Mouse (Mus musculus) neural tube, embryonic 11.5 days (tissue): ENCODE measurements at regions not wholly inside any gene's neighbourhood (a gene's known extent, or its start where the extent isn't known, plus 50 kb on each side); places are given as distances from the start of the nearest gene placed in this dataset.

ENCODE experiments used
- ATAC-seq: fragments of 200-750 bp; cut with Nextera tagmentation; 2 replicates; pipeline ENCODE4 v1.8.0; 2017; ENCODE audit warnings: moderate number of reproducible peaks, mild to moderate bottlenecking, moderate TSS enrichment, moderate library complexity; ENCODE audit not compliant: insufficient read depth, low FRiP score, low TSS enrichment
- DNase-seq: peaks from one replicate; pipeline ENCODE4 v3.0.0-alpha.2; 2015; ENCODE audit warnings: low spot score
- H3K27ac ChIP-seq: fragments of 300-500 bp; sonication (generic); 2 replicates; pipeline ENCODE4 v1.5.1; 2014; ENCODE audit warnings: low read depth, mild to moderate bottlenecking, low read length
- H3K27me3 ChIP-seq: fragments of 300-500 bp; sonication (generic); 2 replicates; pipeline ENCODE4 v1.6.1; 2014; ENCODE audit warnings: mild to moderate bottlenecking, low read length, mixed read lengths; ENCODE audit not compliant: control insufficient read depth, insufficient read depth
- H3K36me3 ChIP-seq: fragments of 300-500 bp; sonication (generic); 2 replicates; pipeline ENCODE4 v1.6.1; 2014; ENCODE audit warnings: mild to moderate bottlenecking, low read length, moderate library complexity, mixed read lengths; ENCODE audit not compliant: control insufficient read depth, insufficient read depth
- H3K4me1 ChIP-seq: fragments of 300-500 bp; sonication (generic); 2 replicates; pipeline ENCODE4 v1.6.1; 2014; ENCODE audit warnings: low read length, mixed read lengths; ENCODE audit not compliant: control insufficient read depth, insufficient read depth
- H3K4me2 ChIP-seq: fragments of 300-500 bp; sonication (generic); 2 replicates; pipeline ENCODE4 v1.6.1; 2014; ENCODE audit warnings: low read depth, mild to moderate bottlenecking, moderate library complexity
- H3K4me3 ChIP-seq: fragments of 300-500 bp; sonication (generic); 2 replicates; pipeline ENCODE4 v1.5.1; 2014; ENCODE audit warnings: low read depth, low read length
- H3K9ac ChIP-seq: fragments of 300-500 bp; sonication (generic); 2 replicates; pipeline ENCODE4 v1.6.1; 2014; ENCODE audit warnings: mild to moderate bottlenecking, low read length
- H3K9me3 ChIP-seq: fragments of 300-500 bp; sonication (generic); 2 replicates; pipeline ENCODE4 v1.6.1; 2016; ENCODE audit warnings: low read length; ENCODE audit not compliant: control insufficient read depth
- WGBS: fragments of 180-500 bp; shearing (Covaris S2); extraction: QIAGEN DNeasy Blood & Tissue Kit; methylation state at CpG from one replicate; pipeline ENCODE4 v1.1.7; 2014; 5-methylcytosine and 5-hydroxymethylcytosine counted together

GRCm38 (mm10) chr10:38895656-38896055, 69.7 kb upstream of the Lama4 start:
- H3K9me3 ChIP-seq, result no peaks in the 10 kb centered on the region
- H3K27me3 ChIP-seq, result no peaks in the 10 kb centered on the region
- WGBS, result 86% methylated on average over 3 of the region's 3 CpGs
- no peak for ATAC-seq
- no peak for DNase-seq
- no peaks in the 10 kb centered on the region for H3K36me3 ChIP-seq
- no peak overlapping the region for H3K9ac ChIP-seq
- no peak overlapping the region for H3K4me2 ChIP-seq
- no peaks in the 10 kb centered on the region for H3K4me1 ChIP-seq
- no peak overlapping the region for H3K4me3 ChIP-seq
- H3K27ac ChIP-seq, result no peak overlapping the region

DNA sequence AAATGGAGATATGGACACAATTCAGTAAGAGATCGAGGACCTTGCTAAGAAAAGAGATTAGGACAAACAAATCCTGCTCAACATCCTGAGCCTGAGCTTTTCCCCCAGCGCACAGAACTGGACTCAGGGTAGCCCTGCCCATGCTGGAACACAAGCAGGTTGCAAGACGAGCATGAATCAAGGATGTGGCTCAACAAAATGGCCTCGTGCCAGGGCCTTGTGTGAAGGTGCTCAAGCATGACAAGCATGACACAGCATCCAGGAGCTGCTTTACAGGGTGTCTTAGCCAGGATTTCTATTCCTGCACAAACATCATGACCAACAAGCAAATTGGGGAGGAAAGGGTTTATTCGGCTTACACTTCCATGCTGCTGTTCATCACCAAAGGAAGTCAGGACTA, 67.7 kb upstream of the Lama4 start:
- H3K9ac ChIP-seq, result no peak overlapping the region
- H3K4me1 ChIP-seq, result no peaks in the 10 kb centered on the region
- ATAC-seq (no peak), DNase-seq (no peak)
- H3K9me3 ChIP-seq, result no peaks in the 10 kb centered on the region
- H3K27ac ChIP-seq, result no peak overlapping the region
- H3K36me3 ChIP-seq, result no peaks in the 10 kb centered on the region
- WGBS, result 83% methylated on average over 5 of the region's 5 CpGs
- H3K27me3 ChIP-seq, result no peaks in the 10 kb centered on the region
- no peak overlapping the region for H3K4me2 ChIP-seq
- no peak overlapping the region for H3K4me3 ChIP-seq

DNA sequence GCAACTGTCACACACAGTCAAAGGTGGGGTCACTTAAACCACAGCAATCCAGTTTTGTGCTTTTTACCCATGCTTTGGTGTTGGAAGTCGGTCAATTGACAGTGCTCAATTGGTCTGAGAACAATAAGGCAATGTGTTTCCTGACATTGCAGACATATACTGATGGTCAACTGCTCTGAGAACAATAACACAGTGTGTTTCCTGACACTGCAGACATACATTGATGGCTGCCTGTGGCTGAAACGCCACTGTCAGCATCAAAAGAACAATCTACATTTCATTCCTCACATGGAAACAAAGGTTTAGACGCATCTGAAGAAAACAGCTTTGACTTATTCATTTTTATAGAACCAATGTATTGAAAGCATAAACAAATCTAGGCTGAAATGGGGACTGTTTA, 59.2 kb upstream of the Lama4 start:
- ATAC-seq, result no peak

GRCm38 (mm10) chr10:38907835-38908234, 57.5 kb upstream of the Lama4 start:
- DNase-seq (no peak), ATAC-seq (no peak)
- no peaks in the 10 kb centered on the region for H3K27me3 ChIP-seq
- WGBS, result 77% methylated on average over 2 of the region's 2 CpGs
- H3K4me3 ChIP-seq, result no peak overlapping the region
- no peak overlapping the region for H3K27ac ChIP-seq
- H3K4me2 ChIP-seq, result no peak overlapping the region
- H3K9ac ChIP-seq, result no peak overlapping the region
- H3K4me1 ChIP-seq, result no peaks in the 10 kb centered on the region
- no peaks in the 10 kb centered on the region for H3K9me3 ChIP-seq
- H3K36me3 ChIP-seq, result no peaks in the 10 kb centered on the region

More for the DNA sequence above, 59.2 kb upstream of the Lama4 start:
- Histone ChIP-seq H3K36me3 (no peaks in the 10 kb centered on the region), H3K4me1 (no peaks in the 10 kb centered on the region), H3K4me2 (no peak overlapping the region), H3K9me3 (no peaks in the 10 kb centered on the region), H3K27ac (no peak overlapping the region), H3K27me3 (no peaks in the 10 kb centered on the region), H3K4me3 (no peak overlapping the region), H3K9ac (no peak overlapping the region)
- 28% methylated on average over 3 of the region's 3 CpGs for WGBS
- no peak for DNase-seq

DNA sequence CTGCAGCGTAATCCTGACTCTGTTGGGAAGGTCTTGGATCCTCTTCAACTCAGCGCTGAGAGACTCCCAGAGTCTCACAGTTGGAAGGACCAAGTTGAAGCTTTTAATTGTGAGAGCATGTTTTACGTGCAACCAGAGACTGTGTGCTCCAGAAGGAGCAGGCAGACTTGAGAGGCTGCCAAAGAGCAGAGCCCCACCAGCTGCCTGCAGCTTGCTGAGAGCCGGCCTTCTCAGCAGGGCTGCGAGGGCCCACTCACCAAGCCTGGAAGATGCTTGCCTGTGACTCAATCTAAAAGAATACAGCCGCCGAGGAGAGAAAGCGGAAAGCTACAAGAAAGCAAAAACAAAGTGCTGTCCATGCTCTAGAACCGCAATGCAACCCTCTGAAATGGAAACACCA, 57.0 kb upstream of the Lama4 start:
- ATAC-seq, result no peak
- Histone ChIP-seq H3K27ac (no peak overlapping the region), H3K36me3 (no peaks in the 10 kb centered on the region), H3K4me3 (no peak overlapping the region), H3K27me3 (no peaks in the 10 kb centered on the region), H3K9ac (no peak overlapping the region), H3K4me1 (no peaks in the 10 kb centered on the region), H3K9me3 (no peaks in the 10 kb centered on the region), H3K4me2 (no peak overlapping the region)
- 65% methylated on average over 9 of the region's 9 CpGs for WGBS
- no peak for DNase-seq

DNA sequence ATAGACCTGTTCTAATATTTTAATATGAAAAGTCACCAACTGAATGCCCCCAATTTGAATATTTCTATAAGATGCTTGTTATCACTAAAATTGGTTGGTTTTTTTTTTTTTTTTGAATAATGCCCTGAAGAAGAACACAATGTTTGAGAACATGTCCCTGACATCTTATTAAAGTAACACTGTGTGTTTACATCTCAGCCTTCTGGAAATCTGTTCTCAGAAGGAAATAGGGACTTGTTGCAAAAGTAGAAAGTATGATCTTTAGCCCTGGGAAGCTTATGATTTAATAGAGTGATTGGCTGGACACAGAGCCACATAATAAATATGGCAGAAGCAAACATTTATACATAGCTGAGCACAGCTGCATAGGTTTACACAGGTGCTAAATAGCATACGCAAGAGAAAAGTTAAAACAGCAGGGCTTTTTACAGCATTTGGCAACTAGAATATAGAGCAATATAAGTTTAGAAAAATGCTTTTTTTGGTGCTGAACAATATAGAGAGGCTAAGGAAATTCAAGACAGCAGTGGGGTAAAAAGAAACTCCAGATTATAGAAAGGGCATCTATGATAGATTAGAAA, 56.1 kb upstream of the Lama4 start:
- H3K27ac ChIP-seq, result no peak overlapping the region
- no peaks in the 10 kb centered on the region for H3K4me1 ChIP-seq
- no peaks in the 10 kb centered on the region for H3K36me3 ChIP-seq
- ATAC-seq (no peak), DNase-seq (no peak)
- H3K4me2 ChIP-seq, result no peak overlapping the region
- 77% methylated on average over 1 of the region's 1 CpGs for WGBS
- H3K27me3 ChIP-seq, result no peaks in the 10 kb centered on the region
- no peaks in the 10 kb centered on the region for H3K9me3 ChIP-seq
- H3K4me3 ChIP-seq, result no peak overlapping the region
- no peak overlapping the region for H3K9ac ChIP-seq

DNA sequence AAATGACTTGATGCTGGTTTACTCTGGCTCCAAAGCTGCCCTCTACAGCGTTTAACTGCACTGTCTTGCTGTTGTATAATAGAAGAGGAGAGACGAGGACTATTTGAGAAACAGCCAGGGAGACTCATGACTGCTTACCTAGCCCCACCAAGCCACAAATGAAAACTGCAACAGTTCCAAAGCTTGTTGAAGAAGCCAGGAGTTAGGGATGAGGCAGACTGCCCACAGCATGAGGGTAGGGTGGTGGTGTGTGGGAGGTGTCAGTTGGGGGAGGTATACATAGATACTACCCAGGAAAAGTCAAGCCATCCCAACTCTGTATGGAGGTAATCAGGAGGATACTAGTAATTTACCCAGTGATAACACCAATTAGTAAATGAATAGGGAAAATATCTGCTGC, 55.5 kb upstream of the Lama4 start:
- H3K36me3 ChIP-seq, result no peaks in the 10 kb centered on the region
- H3K4me3 ChIP-seq, result no peak overlapping the region
- 80% methylated on average over 2 of the region's 2 CpGs for WGBS
- H3K9ac ChIP-seq, result no peak overlapping the region
- DNase-seq, result no peak
- H3K4me2 ChIP-seq, result no peak overlapping the region
- H3K9me3 ChIP-seq, result no peaks in the 10 kb centered on the region
- ATAC-seq, result no peak
- H3K27me3 ChIP-seq, result no peaks in the 10 kb centered on the region
- no peaks in the 10 kb centered on the region for H3K4me1 ChIP-seq
- H3K27ac ChIP-seq, result no peak overlapping the region

- H3K9me3 ChIP-seq, result no peaks in the 10 kb centered on the region
- H3K27me3 ChIP-seq, result no peaks in the 10 kb centered on the region
- no peak overlapping the region for H3K4me3 ChIP-seq
- H3K27ac ChIP-seq, result no peak overlapping the region
- DNase-seq, result no peak
- H3K4me1 ChIP-seq, result no peaks in the 10 kb centered on the region
- no peaks in the 10 kb centered on the region for H3K36me3 ChIP-seq
- 87% methylated on average over 2 of the region's 2 CpGs for WGBS
- no peak overlapping the region for H3K4me2 ChIP-seq
- H3K9ac ChIP-seq, result no peak overlapping the region
- ATAC-seq, result no peak
Observed at GRCm38 (mm10) chr10:38913013-38913412, 52.3 kb upstream of the Lama4 start.
